Mouse (Mus musculus) mouse embryonic stem cell (cell line): Measurements from ENCODE around the gene Fbxo40.

ENCODE experiments used
- in situ Hi-C, 2 experiments: fragments of 300-500 bp; cut with MboI; formaldehyde crosslinking; loops; 1 replicate in 1 of 2; 3 replicates in 1 of 2; pipeline ENCODE4 v1.14.3; 2019 to 2020; ENCODE audit warnings: low sequenced_read_pairs in 2 of 2, low pct_unique_long_range_greater_than_20kb in 1 of 2, mixed read lengths in 1 of 2; ENCODE audit not compliant: unreplicated experiment in 1 of 2

Fbxo40 gene

GRCm38 (mm10) chr16:36949614-36950336, 40.5 kb downstream of the Fbxo40 start:
- in situ Hi-C loops, result no loop called here

GRCm38 (mm10) chr16:36947646-36948197, 42.5 kb downstream of the Fbxo40 start:
- in situ Hi-C loops, result no loop called here

GRCm38 (mm10) chr16:36946459-36947159, 43.7 kb downstream of the Fbxo40 start:
- in situ Hi-C loops, result no loop called here

GRCm38 (mm10) chr16:36944895-36945424, 45.3 kb downstream of the Fbxo40 start:
- in situ Hi-C loops, result no loop called here

GRCm38 (mm10) chr16:36943591-36943990, 46.7 kb downstream of the Fbxo40 start:
- in situ Hi-C loops, result no loop called here

- in situ Hi-C loops, result no loop called here
Observed at GRCm38 (mm10) chr16:36941895-36942294, 48.4 kb downstream of the Fbxo40 start.

GRCm38 (mm10) chr16:36941137-36941727, 49.0 kb downstream of the Fbxo40 start:
- in situ Hi-C loops, result no loop called here

GRCm38 (mm10) chr16:36935814-36936213, 54.5 kb downstream of the Fbxo40 start:
- in situ Hi-C loops, result no loop called here

GRCm38 (mm10) chr16:36934841-36935620, 55.2 kb downstream of the Fbxo40 start, which contains the start of gene Hcls1:
Gene Hcls1 (plus strand): TSS chr16:36934983.
- in situ Hi-C loops, result no loop called here

GRCm38 (mm10) chr16:36934131-36934840, 56.0 kb downstream of the Fbxo40 start:
- in situ Hi-C loops, result no loop called here

GRCm38 (mm10) chr16:36932546-36932945, 57.7 kb downstream of the Fbxo40 start:
- in situ Hi-C loops, result no loop called here

GRCm38 (mm10) chr16:36931976-36932375, 58.3 kb downstream of the Fbxo40 start:
- in situ Hi-C loops, result no loop called here

GRCm38 (mm10) chr16:36931381-36931780, 58.9 kb downstream of the Fbxo40 start:
- in situ Hi-C loops, result no loop called here

GRCm38 (mm10) chr16:36930231-36931136, 59.8 kb downstream of the Fbxo40 start:
- in situ Hi-C loops, result no loop called here

- in situ Hi-C loops, result no loop called here
Observed at GRCm38 (mm10) chr16:36929216-36929615, 61.1 kb downstream of the Fbxo40 start.

- in situ Hi-C loops, result no loop called here
Observed at GRCm38 (mm10) chr16:36928106-36928500, 62.2 kb downstream of the Fbxo40 start.
